Mouse (Mus musculus): ENCODE results near the gene Poc5. TPM values are rescaled to one million over a fixed set of nuclear protein-coding genes. Genes with fewer than 3 reads are reported as not detected.
A peak's percentile ranks its signal among the peaks of the same experiment; 100 is the strongest.

Gene Poc5
- polyA plus RNA-seq (2014; fragmentation: Nextera tagmentation; extraction: Ambion mirVana): 10.8 and 11.3 TPM in 2 replicates

DNA sequence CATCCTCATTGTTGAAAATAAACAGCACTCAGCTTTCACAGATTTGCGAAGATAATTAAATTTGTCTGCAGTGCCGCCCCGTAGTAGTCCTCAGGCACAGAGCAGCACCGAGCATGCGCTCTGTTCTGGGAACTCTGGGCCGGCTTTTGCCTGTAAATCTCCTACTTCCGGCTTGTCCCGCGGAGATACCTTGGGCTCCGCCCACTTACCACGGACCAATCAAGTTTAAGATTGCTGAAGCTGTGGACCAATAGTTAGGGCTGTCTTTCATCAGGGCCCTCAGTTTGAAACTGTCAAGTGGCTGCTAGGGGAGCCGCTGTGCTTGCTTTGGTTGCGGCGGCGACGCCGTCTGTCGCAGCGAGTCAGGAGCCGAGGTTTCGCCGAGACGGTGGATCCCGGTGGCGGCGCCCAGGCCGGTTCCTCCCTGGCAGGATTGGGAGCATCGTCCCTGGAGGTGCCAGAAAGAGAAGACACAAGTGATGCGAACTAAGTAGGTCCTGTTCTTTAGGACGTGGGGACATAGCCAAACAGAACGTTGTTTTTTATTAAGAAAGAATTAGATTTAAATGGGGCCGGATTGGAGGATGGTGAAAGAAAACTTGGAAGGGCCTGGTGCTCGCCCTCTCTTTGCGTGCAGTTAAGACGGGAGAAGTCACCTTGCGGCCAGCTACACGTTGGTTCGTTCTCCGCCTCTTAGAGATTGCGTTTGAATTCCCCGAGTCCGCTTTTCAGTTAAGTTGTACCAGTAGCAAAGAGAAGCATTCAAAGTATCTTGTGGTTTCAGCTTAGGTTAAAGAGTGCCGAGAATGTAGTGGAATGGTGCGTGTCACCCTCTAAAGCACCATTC, at the start of gene Poc5:
Poc5 (plus strand) TSS at position 253 of the 847 bp plus-strand sequence.
- Histone ChIP-seq H3K36me3 (ENCODE audit: control insufficient read depth, insufficient read depth, low read length) (peaks cover 35% of the 10 kb centered on the region), H3K27ac (replicated peaks in 1 of 2; ENCODE audit: control insufficient read depth in 1 of 2, insufficient read depth in 1 of 2, low read depth in 2 of 2, low read length in 2 of 2) (peak within 1 kb of the TSS; percentile 65 to 72; a peak in 3 of 4 replicates), H3K9me3 (ENCODE audit: control insufficient read depth, low read length) (peaks cover 8% of the 10 kb centered on the region; the same call in 1 of the 2 replicates), H3K9ac (ENCODE audit: low read length) (peak within 1 kb of the TSS; percentile 88), H3K4me3 (ENCODE audit: control insufficient read depth in 1 of 2, insufficient read depth in 1 of 2, low read depth in 1 of 2, low read length in 2 of 2) (peak within 1 kb of the TSS; percentile 80 to 90), H3K27me3 (ENCODE audit: control insufficient read depth, insufficient read depth, low read length) (no peaks in the 10 kb centered on the region), H3K4me1 (ENCODE audit: control insufficient read depth in 2 of 2, insufficient read depth in 2 of 2, low read length in 2 of 2) (peaks cover 2 to 9% of the 10 kb centered on the region in 2 experiments; a peak in 3 of 4 replicates), H3K4me2 (ENCODE audit: low read length) (peak within 1 kb of the TSS; percentile 90)
- ATAC-seq (ENCODE audit: insufficient number of reproducible peaks, insufficient read depth, low FRiP score, low read depth): peak; percentile 100
- WGBS: under 1% methylated on average over 44 of the region's 44 CpGs

DNA sequence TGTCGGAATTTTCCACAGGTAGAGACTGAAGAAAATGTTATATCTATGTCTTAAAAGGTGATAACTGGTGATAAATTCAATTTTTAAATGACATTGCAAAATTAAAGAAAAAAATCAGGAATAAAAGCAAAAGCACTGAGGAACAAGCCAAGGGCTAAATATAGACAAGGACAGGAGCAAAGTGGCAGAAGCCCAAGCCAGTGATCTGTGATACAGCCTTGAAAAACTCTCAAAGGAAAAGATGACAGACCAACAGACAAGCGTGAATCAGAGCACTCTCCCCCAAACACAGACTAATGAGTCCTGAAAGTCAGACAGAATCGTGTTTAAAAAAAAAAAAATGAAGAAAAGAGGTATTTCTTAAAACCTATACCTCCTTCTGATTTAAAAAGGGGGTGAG, 46.6 kb upstream of the Poc5 start:
- H3K9ac ChIP-seq (ENCODE audit: low read length): no peak overlapping the region
- H3K9me3 ChIP-seq (ENCODE audit: control insufficient read depth, low read length): 0 out of 2 replicates have a peak, but pooled peaks cover 4% of the 10 kb centered on the region
- H3K36me3 ChIP-seq (ENCODE audit: control insufficient read depth, insufficient read depth, low read length): no peaks in the 10 kb centered on the region
- H3K27me3 ChIP-seq (ENCODE audit: control insufficient read depth, insufficient read depth, low read length): no peaks in the 10 kb centered on the region
- H3K27ac ChIP-seq (replicated peaks in 1 of 2; ENCODE audit: control insufficient read depth in 1 of 2, insufficient read depth in 1 of 2, low read depth in 2 of 2, low read length in 2 of 2): no peak overlapping the region
- no peak for ATAC-seq (ENCODE audit: insufficient number of reproducible peaks, insufficient read depth, low FRiP score, low read depth)
- 57% methylated on average over 3 of the region's 3 CpGs for WGBS
- no peak overlapping the region for H3K4me2 ChIP-seq (ENCODE audit: low read length)
- no peak overlapping the region for H3K4me3 ChIP-seq (ENCODE audit: control insufficient read depth in 1 of 2, insufficient read depth in 1 of 2, low read depth in 1 of 2, low read length in 2 of 2)
- peaks cover 0 to 3% of the 10 kb centered on the region in 2 experiments; a peak in 2 of 4 replicates for H3K4me1 ChIP-seq (ENCODE audit: control insufficient read depth in 2 of 2, insufficient read depth in 2 of 2, low read length in 2 of 2)

DNA sequence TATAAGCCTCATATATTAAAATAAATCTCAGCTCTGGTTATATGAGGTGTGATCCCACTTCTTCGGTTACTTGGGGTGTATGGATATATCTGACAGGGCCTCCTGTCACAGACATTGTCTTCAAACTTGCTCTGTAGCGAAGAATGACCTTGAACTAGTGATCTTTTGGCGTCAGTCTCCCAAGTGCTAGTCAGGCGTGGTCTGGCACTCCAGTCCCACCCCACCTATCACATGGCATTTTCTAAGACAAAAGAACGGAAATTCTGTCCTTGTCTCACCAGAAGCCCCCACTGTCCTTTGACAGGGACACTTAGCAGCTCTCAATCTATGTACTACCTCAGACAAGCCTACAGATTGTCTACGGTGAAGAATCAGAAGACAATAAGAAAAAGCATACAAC, 43.3 kb upstream of the Poc5 start:
- 56% methylated on average over 6 of the region's 6 CpGs for WGBS
- no peak for ATAC-seq (ENCODE audit: insufficient number of reproducible peaks, insufficient read depth, low FRiP score, low read depth)
- H3K4me2 ChIP-seq (ENCODE audit: low read length): no peak overlapping the region

DNA sequence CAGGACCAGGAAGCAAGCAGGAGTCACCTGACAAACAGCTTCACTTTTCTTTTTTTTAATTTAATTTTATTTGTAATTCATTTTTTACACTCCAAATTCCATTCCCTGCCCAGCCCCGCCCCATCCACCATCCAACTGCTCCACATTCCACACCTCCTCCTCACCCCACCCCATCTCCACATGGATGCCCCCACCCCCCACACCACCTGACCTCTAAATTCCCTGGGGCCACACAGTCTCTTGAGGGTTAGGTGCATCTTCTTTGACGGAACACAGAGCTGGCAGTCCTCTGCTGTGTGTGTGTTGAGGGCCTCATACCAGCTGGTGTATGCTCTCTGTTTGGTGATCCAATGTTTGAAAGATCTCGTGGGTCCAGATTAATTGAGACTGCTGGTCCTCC, 41.5 kb upstream of the Poc5 start:
- H3K4me2 ChIP-seq (ENCODE audit: low read length): no peak overlapping the region
- H3K4me1 ChIP-seq (ENCODE audit: control insufficient read depth in 2 of 2, insufficient read depth in 2 of 2, low read length in 2 of 2): peaks cover 0 to 3% of the 10 kb centered on the region in 2 experiments; a peak in 2 of 4 replicates
- H3K36me3 ChIP-seq (ENCODE audit: control insufficient read depth, insufficient read depth, low read length): no peaks in the 10 kb centered on the region
- ATAC-seq (ENCODE audit: insufficient number of reproducible peaks, insufficient read depth, low FRiP score, low read depth): no peak
- no peaks in the 10 kb centered on the region for H3K27me3 ChIP-seq (ENCODE audit: control insufficient read depth, insufficient read depth, low read length)
- H3K9me3 ChIP-seq (ENCODE audit: control insufficient read depth, low read length): 0 out of 2 replicates have a peak, but pooled peaks cover 4% of the 10 kb centered on the region
- no peak overlapping the region for H3K9ac ChIP-seq (ENCODE audit: low read length)
- H3K4me3 ChIP-seq (ENCODE audit: control insufficient read depth in 1 of 2, insufficient read depth in 1 of 2, low read depth in 1 of 2, low read length in 2 of 2): no peak overlapping the region
- 48% methylated on average over 3 of the region's 3 CpGs for WGBS
- H3K27ac ChIP-seq (replicated peaks in 1 of 2; ENCODE audit: control insufficient read depth in 1 of 2, insufficient read depth in 1 of 2, low read depth in 2 of 2, low read length in 2 of 2): no peak overlapping the region

More for the DNA sequence above, 43.3 kb upstream of the Poc5 start:
- Histone ChIP-seq H3K4me3 (ENCODE audit: control insufficient read depth in 1 of 2, insufficient read depth in 1 of 2, low read depth in 1 of 2, low read length in 2 of 2) (no peak overlapping the region), H3K9ac (ENCODE audit: low read length) (no peak overlapping the region), H3K9me3 (ENCODE audit: control insufficient read depth, low read length) (0 out of 2 replicates have a peak, but pooled peaks cover 4% of the 10 kb centered on the region), H3K27ac (replicated peaks in 1 of 2; ENCODE audit: control insufficient read depth in 1 of 2, insufficient read depth in 1 of 2, low read depth in 2 of 2, low read length in 2 of 2) (no peak overlapping the region), H3K36me3 (ENCODE audit: control insufficient read depth, insufficient read depth, low read length) (no peaks in the 10 kb centered on the region), H3K4me1 (ENCODE audit: control insufficient read depth in 2 of 2, insufficient read depth in 2 of 2, low read length in 2 of 2) (peaks cover 0 to 3% of the 10 kb centered on the region in 2 experiments; a peak in 2 of 4 replicates), H3K27me3 (ENCODE audit: control insufficient read depth, insufficient read depth, low read length) (no peaks in the 10 kb centered on the region)

DNA sequence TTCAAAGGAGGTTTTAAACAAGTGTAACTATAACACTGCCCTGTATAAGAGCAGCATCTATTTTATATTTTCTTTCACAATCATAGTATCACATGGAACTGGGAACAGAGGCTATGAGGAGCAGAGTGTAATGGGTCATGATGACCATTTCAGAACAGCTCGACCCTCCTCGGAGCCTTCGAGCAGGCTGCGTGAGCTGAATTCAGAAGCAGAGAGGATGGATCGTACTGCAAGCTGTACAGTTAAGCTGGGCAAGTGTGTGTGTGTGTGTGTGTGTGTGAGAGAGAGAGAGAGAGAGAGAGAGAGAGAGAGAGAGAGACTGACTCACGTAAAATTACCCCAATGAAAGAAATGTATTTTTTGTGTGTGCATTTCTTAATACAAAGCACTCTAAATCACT, 37.9 kb upstream of the Poc5 start:
- no peak overlapping the region for H3K9ac ChIP-seq (ENCODE audit: low read length)
- no peaks in the 10 kb centered on the region for H3K27me3 ChIP-seq (ENCODE audit: control insufficient read depth, insufficient read depth, low read length)
- no peak overlapping the region for H3K4me2 ChIP-seq (ENCODE audit: low read length)
- H3K9me3 ChIP-seq (ENCODE audit: control insufficient read depth, low read length): no peaks in the 10 kb centered on the region
- H3K27ac ChIP-seq (replicated peaks in 1 of 2; ENCODE audit: control insufficient read depth in 1 of 2, insufficient read depth in 1 of 2, low read depth in 2 of 2, low read length in 2 of 2): no peak overlapping the region
- no peak overlapping the region for H3K4me3 ChIP-seq (ENCODE audit: control insufficient read depth in 1 of 2, insufficient read depth in 1 of 2, low read depth in 1 of 2, low read length in 2 of 2)
- no peak for ATAC-seq (ENCODE audit: insufficient number of reproducible peaks, insufficient read depth, low FRiP score, low read depth)
- H3K36me3 ChIP-seq (ENCODE audit: control insufficient read depth, insufficient read depth, low read length): no peaks in the 10 kb centered on the region
- WGBS: 87% methylated on average over 6 of the region's 6 CpGs
- H3K4me1 ChIP-seq (ENCODE audit: control insufficient read depth in 2 of 2, insufficient read depth in 2 of 2, low read length in 2 of 2): no peaks in the 10 kb centered on the region

DNA sequence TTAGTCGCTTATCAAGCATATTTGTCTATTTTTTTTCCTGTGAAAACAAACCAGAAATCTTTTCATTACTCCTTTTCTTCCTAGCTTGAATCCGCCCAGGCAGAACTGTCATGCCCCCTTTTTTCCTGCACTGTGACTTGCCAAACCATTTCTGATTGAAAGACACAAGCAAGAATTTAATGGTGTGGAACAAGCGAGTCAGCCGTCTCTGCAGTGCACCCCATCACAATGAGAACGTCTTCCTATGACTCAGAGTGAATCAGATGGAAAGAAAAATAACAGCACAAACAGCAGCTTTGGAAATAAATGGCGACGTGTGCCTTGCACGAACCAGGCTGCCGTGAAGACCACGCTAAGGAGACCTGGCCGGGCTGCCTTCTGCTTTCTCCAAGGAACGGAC, 36.8 kb upstream of the Poc5 start:
- Histone ChIP-seq H3K36me3 (ENCODE audit: control insufficient read depth, insufficient read depth, low read length) (no peaks in the 10 kb centered on the region), H3K4me3 (ENCODE audit: control insufficient read depth in 1 of 2, insufficient read depth in 1 of 2, low read depth in 1 of 2, low read length in 2 of 2) (no peak overlapping the region), H3K27ac (replicated peaks in 1 of 2; ENCODE audit: control insufficient read depth in 1 of 2, insufficient read depth in 1 of 2, low read depth in 2 of 2, low read length in 2 of 2) (no peak overlapping the region), H3K4me1 (ENCODE audit: control insufficient read depth in 2 of 2, insufficient read depth in 2 of 2, low read length in 2 of 2) (no peaks in the 10 kb centered on the region), H3K27me3 (ENCODE audit: control insufficient read depth, insufficient read depth, low read length) (no peaks in the 10 kb centered on the region), H3K9ac (ENCODE audit: low read length) (no peak overlapping the region), H3K9me3 (ENCODE audit: control insufficient read depth, low read length) (no peaks in the 10 kb centered on the region), H3K4me2 (ENCODE audit: low read length) (no peak overlapping the region)
- no peak for ATAC-seq (ENCODE audit: insufficient number of reproducible peaks, insufficient read depth, low FRiP score, low read depth)
- 69% methylated on average over 12 of the region's 12 CpGs for WGBS

DNA sequence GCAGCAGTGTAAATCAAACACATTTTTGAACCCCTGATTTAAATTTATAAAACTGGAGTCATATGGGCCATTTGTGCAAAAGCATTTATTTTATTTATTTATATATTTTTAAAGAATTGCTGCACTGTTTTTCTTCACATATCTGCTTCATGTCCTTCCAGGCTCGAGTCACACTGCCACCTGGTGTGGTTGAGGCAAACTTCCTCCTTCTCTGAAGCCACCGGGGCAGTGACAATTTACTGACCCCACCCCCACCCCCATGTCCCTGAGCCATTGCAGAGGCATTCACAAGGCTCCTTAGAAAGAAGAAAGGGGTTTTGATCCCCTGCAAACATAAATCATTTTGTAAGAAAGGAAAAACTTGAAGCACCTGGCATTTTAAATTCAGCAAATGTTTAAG, 12.6 kb upstream of the Poc5 start:
- Histone ChIP-seq H3K4me3 (ENCODE audit: control insufficient read depth in 1 of 2, insufficient read depth in 1 of 2, low read depth in 1 of 2, low read length in 2 of 2) (no peak overlapping the region), H3K27me3 (ENCODE audit: control insufficient read depth, insufficient read depth, low read length) (no peaks in the 10 kb centered on the region), H3K4me1 (ENCODE audit: control insufficient read depth in 2 of 2, insufficient read depth in 2 of 2, low read length in 2 of 2) (no peaks in the 10 kb centered on the region; a peak in 1 of 4 replicates), H3K9me3 (ENCODE audit: control insufficient read depth, low read length) (peaks cover 5% of the 10 kb centered on the region; the same call in 1 of the 2 replicates), H3K27ac (replicated peaks in 1 of 2; ENCODE audit: control insufficient read depth in 1 of 2, insufficient read depth in 1 of 2, low read depth in 2 of 2, low read length in 2 of 2) (no peak overlapping the region), H3K9ac (ENCODE audit: low read length) (no peak overlapping the region), H3K36me3 (ENCODE audit: control insufficient read depth, insufficient read depth, low read length) (no peaks in the 10 kb centered on the region), H3K4me2 (ENCODE audit: low read length) (no peak overlapping the region)
- WGBS: 6% methylated on average over 2 of the region's 2 CpGs
- ATAC-seq (ENCODE audit: insufficient number of reproducible peaks, insufficient read depth, low FRiP score, low read depth): no peak

All from heart, embryonic 14.5 days (tissue).